Mouse (Mus musculus): ENCODE data around the gene Gfy. TPM values are rescaled to one million over a fixed set of nuclear protein-coding genes. Genes with fewer than 3 reads are reported as not detected.

Gene Gfy
- polyA plus RNA-seq, 1 experiment from 2014 or later: not detected

DNA sequence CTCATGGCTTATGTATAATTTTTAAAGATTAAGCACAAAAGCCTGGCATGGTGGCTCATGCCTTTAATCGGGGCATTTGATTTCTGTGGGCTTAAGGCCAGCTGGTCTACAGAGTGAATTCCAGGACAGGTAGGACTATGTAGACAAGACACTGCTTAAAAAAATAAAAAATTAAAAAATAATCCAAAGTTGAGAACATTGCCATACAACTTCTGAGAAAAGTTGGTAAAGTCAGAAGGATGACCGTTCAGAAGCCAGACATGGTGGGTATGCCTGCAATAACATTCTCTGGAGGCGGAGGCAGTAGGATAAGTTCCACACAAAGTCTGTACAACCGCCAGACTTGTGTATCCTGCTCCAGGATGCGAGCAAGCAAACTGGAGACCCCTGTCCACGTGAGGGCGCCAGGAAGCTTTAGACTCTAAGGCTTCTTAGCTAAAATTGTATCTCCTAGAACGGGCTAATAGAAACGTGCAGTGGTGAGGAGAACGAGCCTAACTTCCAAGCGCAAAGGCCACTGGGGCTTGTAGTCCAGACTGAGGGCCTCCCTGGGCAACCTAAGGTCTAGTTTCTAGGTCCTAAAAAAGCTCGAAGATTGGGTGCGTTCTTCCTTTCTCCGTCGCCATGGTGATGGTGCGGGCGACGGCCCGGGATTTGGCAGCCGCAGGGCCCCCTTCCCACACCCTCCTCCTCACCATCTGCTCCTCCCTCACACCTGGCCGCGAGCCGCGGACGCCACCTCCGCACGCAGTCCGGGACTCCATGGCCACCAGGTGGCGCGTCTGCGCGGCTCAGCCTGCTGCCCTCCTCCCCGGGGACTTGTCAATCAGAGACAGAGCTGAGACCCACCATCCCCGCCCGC lies 17.5 kb downstream of the Gfy start:
- H3K9ac ChIP-seq (ENCODE audit: low read depth, low read length): peak overlapping the region; percentile 50; the same call in 1 of the 2 replicates
- H3K9me3 ChIP-seq (replicated peaks; ENCODE audit: control insufficient read depth, low read length): no peaks in the 10 kb centered on the region; the same call in 1 of the 2 replicates
- WGBS (ENCODE audit: insufficient replicate concordance): 4% methylated on average over 35 of the region's 35 CpGs
- H3K27ac ChIP-seq (ENCODE audit: low read depth, low read length): no peak overlapping the region
- peaks cover 8% of the 10 kb centered on the region; the same call in 1 of the 2 replicates for H3K36me3 ChIP-seq (ENCODE audit: control insufficient read depth, insufficient read depth, low read length)
- no peaks in the 10 kb centered on the region for H3K4me1 ChIP-seq (ENCODE audit: control insufficient read depth, insufficient read depth, low read length)
- peak; percentile 58 for ATAC-seq (replicated peaks; ENCODE audit: insufficient number of reproducible peaks, low FRiP score, low TSS enrichment)
- peak overlapping the region; percentile 66 for H3K4me2 ChIP-seq
- H3K4me3 ChIP-seq (ENCODE audit: low read depth, low read length): peak overlapping the region; percentile 32
- H3K27me3 ChIP-seq (ENCODE audit: control insufficient read depth, insufficient read depth, low read length): peaks cover 45% of the 10 kb centered on the region

DNA sequence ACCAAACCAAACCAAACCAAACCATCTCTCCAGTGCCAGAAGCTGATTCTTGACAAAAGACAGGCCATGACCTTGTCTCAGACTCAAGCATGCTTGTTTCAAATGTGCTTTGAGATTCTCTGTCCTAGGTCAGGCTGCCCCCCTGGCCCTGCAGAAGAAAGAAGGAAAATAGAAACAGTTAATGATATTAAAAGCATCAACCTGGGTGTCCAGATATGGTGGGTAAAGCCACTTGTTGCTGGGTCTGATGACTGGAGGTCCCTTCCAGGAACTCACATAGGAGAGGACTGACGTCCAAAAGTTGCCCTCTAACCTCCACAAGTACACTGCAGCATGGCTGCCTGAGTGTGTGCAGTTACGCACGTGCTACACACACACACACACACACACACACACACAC lies 18.5 kb downstream of the Gfy start:
- no peak overlapping the region for H3K4me3 ChIP-seq (ENCODE audit: low read depth, low read length)
- 90% methylated on average over 3 of the region's 3 CpGs for WGBS (ENCODE audit: insufficient replicate concordance)
- no peaks in the 10 kb centered on the region; the same call in 1 of the 2 replicates for H3K9me3 ChIP-seq (replicated peaks; ENCODE audit: control insufficient read depth, low read length)
- H3K36me3 ChIP-seq (ENCODE audit: control insufficient read depth, insufficient read depth, low read length): peaks cover 8% of the 10 kb centered on the region; the same call in 1 of the 2 replicates
- H3K27ac ChIP-seq (ENCODE audit: low read depth, low read length): no peak overlapping the region
- peaks cover 35% of the 10 kb centered on the region for H3K27me3 ChIP-seq (ENCODE audit: control insufficient read depth, insufficient read depth, low read length)
- no peak overlapping the region for H3K9ac ChIP-seq (ENCODE audit: low read depth, low read length)
- ATAC-seq (replicated peaks; ENCODE audit: insufficient number of reproducible peaks, low FRiP score, low TSS enrichment): no peak
- no peaks in the 10 kb centered on the region for H3K4me1 ChIP-seq (ENCODE audit: control insufficient read depth, insufficient read depth, low read length)
- H3K4me2 ChIP-seq: no peak overlapping the region

DNA sequence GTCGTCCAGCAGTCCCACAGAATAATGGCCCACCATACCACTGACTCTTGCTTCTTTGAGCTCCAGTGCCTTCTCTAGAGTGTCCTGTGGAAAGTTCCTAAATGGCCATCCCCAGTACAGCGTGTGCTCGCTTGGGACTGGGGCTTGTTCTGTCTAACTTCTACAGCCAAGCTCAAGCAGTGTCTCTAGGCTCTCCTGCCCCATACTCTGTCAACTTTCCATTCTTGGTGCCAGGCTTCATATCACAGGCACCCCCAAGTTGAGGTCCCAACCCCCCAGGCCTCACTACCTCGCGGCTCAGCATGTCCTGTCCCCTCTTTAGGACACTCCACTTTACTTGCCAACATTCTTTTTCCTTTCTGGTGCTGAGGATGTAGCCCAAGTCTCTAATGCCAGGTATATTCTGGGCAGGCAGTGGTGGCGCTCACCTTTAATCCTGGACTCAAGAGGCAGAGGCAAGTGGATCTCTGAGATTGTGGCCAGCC lies 19.0 kb downstream of the Gfy start:
- Histone ChIP-seq H3K36me3 (ENCODE audit: control insufficient read depth, insufficient read depth, low read length) (peaks cover 8% of the 10 kb centered on the region; the same call in 1 of the 2 replicates), H3K9me3 (replicated peaks; ENCODE audit: control insufficient read depth, low read length) (no peaks in the 10 kb centered on the region; the same call in 1 of the 2 replicates), H3K9ac (ENCODE audit: low read depth, low read length) (no peak overlapping the region), H3K27me3 (ENCODE audit: control insufficient read depth, insufficient read depth, low read length) (peaks cover 30% of the 10 kb centered on the region), H3K4me3 (ENCODE audit: low read depth, low read length) (no peak overlapping the region), H3K4me1 (ENCODE audit: control insufficient read depth, insufficient read depth, low read length) (no peaks in the 10 kb centered on the region), H3K27ac (ENCODE audit: low read depth, low read length) (no peak overlapping the region), H3K4me2 (no peak overlapping the region)
- 90% methylated on average over 6 of the region's 6 CpGs for WGBS (ENCODE audit: insufficient replicate concordance)
- ATAC-seq (replicated peaks; ENCODE audit: insufficient number of reproducible peaks, low FRiP score, low TSS enrichment): no peak

DNA sequence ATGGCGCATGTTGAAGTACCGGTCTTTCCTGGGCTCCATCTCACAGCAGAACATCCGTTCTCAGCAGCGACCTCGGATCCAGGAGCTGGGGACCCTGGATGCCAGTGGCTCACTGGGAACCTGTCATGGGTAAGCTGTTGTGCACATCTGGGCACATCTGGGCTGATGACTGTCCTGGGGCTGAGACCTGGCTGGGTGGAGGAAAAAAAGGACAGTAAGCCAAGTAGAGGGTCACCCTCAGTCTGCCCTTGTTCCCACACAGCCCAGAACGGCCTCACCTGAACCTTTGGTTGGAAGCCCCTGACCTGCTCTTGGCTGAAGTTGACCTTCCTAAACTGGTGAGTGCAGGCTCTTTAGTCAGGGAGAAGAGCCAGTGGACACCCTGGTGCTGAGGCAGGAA lies 20.4 kb downstream of the Gfy start:
- 87% methylated on average over 6 of the region's 6 CpGs for WGBS (ENCODE audit: insufficient replicate concordance)
- Histone ChIP-seq H3K4me2 (no peak overlapping the region), H3K9me3 (replicated peaks; ENCODE audit: control insufficient read depth, low read length) (no peaks in the 10 kb centered on the region; the same call in 1 of the 2 replicates), H3K36me3 (ENCODE audit: control insufficient read depth, insufficient read depth, low read length) (peaks cover 8% of the 10 kb centered on the region; the same call in 1 of the 2 replicates), H3K9ac (ENCODE audit: low read depth, low read length) (no peak overlapping the region), H3K27ac (ENCODE audit: low read depth, low read length) (no peak overlapping the region), H3K4me1 (ENCODE audit: control insufficient read depth, insufficient read depth, low read length) (no peaks in the 10 kb centered on the region; the same call in 1 of the 2 replicates), H3K4me3 (ENCODE audit: low read depth, low read length) (no peak overlapping the region), H3K27me3 (ENCODE audit: control insufficient read depth, insufficient read depth, low read length) (peaks cover 16% of the 10 kb centered on the region)
- no peak for ATAC-seq (replicated peaks; ENCODE audit: insufficient number of reproducible peaks, low FRiP score, low TSS enrichment)

DNA sequence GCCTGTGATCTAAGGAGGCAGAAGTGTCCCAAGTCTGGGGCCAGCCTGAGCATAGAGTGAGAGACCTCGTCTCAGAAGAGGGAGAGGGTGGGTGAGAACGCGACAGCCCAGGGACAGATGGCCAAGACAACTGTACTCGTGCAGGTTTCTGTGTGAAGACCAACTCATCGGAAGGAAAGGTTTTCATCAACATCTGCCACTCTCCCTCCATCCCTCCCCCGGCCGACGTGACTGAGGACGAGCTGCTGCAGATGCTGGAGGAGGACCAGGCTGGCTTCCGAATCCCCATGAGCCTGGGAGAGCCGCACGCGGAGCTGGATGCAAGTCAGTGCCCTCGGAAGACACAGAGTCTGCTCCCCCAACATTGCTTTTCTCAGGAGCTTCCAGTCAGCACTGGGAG lies 21.9 kb downstream of the Gfy start:
- Histone ChIP-seq H3K9ac (ENCODE audit: low read depth, low read length) (no peak overlapping the region), H3K9me3 (replicated peaks; ENCODE audit: control insufficient read depth, low read length) (no peaks in the 10 kb centered on the region; the same call in 1 of the 2 replicates), H3K27ac (ENCODE audit: low read depth, low read length) (no peak overlapping the region), H3K4me1 (ENCODE audit: control insufficient read depth, insufficient read depth, low read length) (no peaks in the 10 kb centered on the region; the same call in 1 of the 2 replicates), H3K27me3 (ENCODE audit: control insufficient read depth, insufficient read depth, low read length) (peaks cover under 1% of the 10 kb centered on the region), H3K4me2 (no peak overlapping the region), H3K36me3 (ENCODE audit: control insufficient read depth, insufficient read depth, low read length) (peaks cover 8% of the 10 kb centered on the region; the same call in 1 of the 2 replicates), H3K4me3 (ENCODE audit: low read depth, low read length) (no peak overlapping the region)
- no peak for ATAC-seq (replicated peaks; ENCODE audit: insufficient number of reproducible peaks, low FRiP score, low TSS enrichment)
- 86% methylated on average over 14 of the region's 14 CpGs for WGBS (ENCODE audit: insufficient replicate concordance)

DNA sequence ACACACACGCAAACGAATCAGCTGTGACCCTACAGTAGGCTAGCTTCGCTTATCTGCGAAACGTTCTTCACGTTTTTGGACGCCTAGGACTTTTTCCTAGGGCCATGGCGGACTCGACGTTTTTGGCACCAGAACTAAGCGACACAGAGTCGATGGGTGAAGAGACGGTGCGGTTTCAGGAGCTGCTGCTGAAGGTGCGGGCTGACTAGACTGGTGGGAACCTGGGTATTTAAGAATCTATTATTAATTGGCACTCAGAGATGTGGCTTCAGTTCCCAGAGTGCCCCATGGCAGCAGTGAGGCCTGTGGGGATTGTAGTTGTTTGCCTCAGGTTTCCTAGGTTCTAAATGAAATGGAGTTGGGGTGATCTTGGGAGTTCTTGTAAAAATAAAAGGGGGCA lies 23.2 kb downstream of the Gfy start:
- H3K36me3 ChIP-seq (ENCODE audit: control insufficient read depth, insufficient read depth, low read length): peaks cover 8% of the 10 kb centered on the region; the same call in 1 of the 2 replicates
- no peak overlapping the region for H3K27ac ChIP-seq (ENCODE audit: low read depth, low read length)
- no peak overlapping the region for H3K4me2 ChIP-seq
- 89% methylated on average over 15 of the region's 15 CpGs for WGBS (ENCODE audit: insufficient replicate concordance)
- no peak overlapping the region for H3K9ac ChIP-seq (ENCODE audit: low read depth, low read length)
- no peaks in the 10 kb centered on the region; the same call in 1 of the 2 replicates for H3K4me1 ChIP-seq (ENCODE audit: control insufficient read depth, insufficient read depth, low read length)
- no peaks in the 10 kb centered on the region for H3K27me3 ChIP-seq (ENCODE audit: control insufficient read depth, insufficient read depth, low read length)
- H3K9me3 ChIP-seq (replicated peaks; ENCODE audit: control insufficient read depth, low read length): no peaks in the 10 kb centered on the region; the same call in 1 of the 2 replicates
- no peak overlapping the region for H3K4me3 ChIP-seq (ENCODE audit: low read depth, low read length)
- ATAC-seq (replicated peaks; ENCODE audit: insufficient number of reproducible peaks, low FRiP score, low TSS enrichment): no peak

DNA sequence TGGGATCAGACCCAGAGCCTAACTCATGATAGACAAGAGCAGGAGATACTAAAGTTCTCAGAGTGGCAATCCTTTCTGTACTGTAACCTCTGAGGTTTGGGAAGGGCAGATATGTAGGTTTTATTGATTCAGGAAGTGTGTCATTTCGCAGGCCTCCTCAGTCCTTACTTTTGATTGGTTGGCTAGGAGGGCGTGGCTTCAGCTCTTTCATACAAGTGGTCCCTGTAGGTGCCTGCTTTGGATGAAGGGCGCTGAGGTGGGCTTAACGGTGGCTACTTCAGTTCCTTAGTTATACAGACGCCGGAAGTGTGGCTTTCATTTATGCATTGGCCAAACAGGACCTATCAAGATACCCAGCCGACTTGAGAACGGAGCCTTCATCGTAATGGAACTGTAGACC lies 23.8 kb downstream of the Gfy start:
- Histone ChIP-seq H3K27me3 (ENCODE audit: control insufficient read depth, insufficient read depth, low read length) (no peaks in the 10 kb centered on the region), H3K9ac (ENCODE audit: low read depth, low read length) (no peak overlapping the region), H3K4me3 (ENCODE audit: low read depth, low read length) (no peak overlapping the region), H3K4me2 (no peak overlapping the region), H3K27ac (ENCODE audit: low read depth, low read length) (no peak overlapping the region), H3K36me3 (ENCODE audit: control insufficient read depth, insufficient read depth, low read length) (peaks cover 8% of the 10 kb centered on the region; the same call in 1 of the 2 replicates), H3K4me1 (ENCODE audit: control insufficient read depth, insufficient read depth, low read length) (peaks cover 2% of the 10 kb centered on the region), H3K9me3 (replicated peaks; ENCODE audit: control insufficient read depth, low read length) (no peaks in the 10 kb centered on the region)
- 84% methylated on average over 9 of the region's 9 CpGs for WGBS (ENCODE audit: insufficient replicate concordance)
- ATAC-seq (replicated peaks; ENCODE audit: insufficient number of reproducible peaks, low FRiP score, low TSS enrichment): no peak

DNA sequence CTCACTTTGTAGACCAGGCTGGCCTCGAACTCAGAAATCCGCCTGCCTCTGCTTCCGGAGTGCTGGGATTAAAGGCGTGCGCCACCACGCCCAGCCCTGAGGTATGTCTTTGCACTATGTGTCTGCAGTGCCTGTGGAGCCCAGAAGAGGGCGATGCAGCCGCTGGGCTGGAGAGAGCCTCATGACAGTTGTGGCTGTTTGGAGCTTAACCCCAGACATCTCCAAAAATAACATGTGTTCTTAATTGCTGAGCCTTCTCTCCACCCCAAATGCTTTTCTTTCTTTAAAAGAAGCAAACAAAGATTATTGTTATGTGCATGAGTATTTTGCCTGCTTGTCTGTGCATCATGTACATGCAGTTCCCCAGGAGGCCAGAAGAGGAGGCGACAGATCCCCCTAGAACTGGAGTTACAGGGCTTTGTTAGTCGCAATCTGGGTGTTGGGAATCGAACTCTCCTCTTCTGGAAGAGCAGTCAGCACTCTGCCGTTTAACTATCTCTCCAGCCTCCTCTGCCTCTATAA lies 24.3 kb downstream of the Gfy start:
- 0 out of 2 replicates have a peak, but pooled peaks have one; percentile 0 for ATAC-seq (replicated peaks; ENCODE audit: insufficient number of reproducible peaks, low FRiP score, low TSS enrichment)
- Histone ChIP-seq H3K4me2 (peak overlapping the region; percentile 91), H3K4me3 (ENCODE audit: low read depth, low read length) (peak overlapping the region; percentile 74), H3K9ac (ENCODE audit: low read depth, low read length) (peak overlapping the region; percentile 34; the same call in 1 of the 2 replicates), H3K27me3 (ENCODE audit: control insufficient read depth, insufficient read depth, low read length) (no peaks in the 10 kb centered on the region), H3K9me3 (replicated peaks; ENCODE audit: control insufficient read depth, low read length) (no peaks in the 10 kb centered on the region), H3K4me1 (ENCODE audit: control insufficient read depth, insufficient read depth, low read length) (peaks cover 3% of the 10 kb centered on the region), H3K36me3 (ENCODE audit: control insufficient read depth, insufficient read depth, low read length) (peaks cover 6% of the 10 kb centered on the region; the same call in 1 of the 2 replicates), H3K27ac (ENCODE audit: low read depth, low read length) (0 out of 2 replicates have a peak overlapping the region, but pooled peaks have one; percentile 15)
- 69% methylated on average over 12 of the region's 12 CpGs for WGBS (ENCODE audit: insufficient replicate concordance)

Data from heart, embryonic 11.5 days (tissue).